Mouse (Mus musculus) gastrocnemius, postnatal 14 days (tissue): ENCODE data around the gene Myh2. TPM values are rescaled to one million over a fixed set of nuclear protein-coding genes. Genes with fewer than 3 reads are reported as not detected.

Source experiments
- DNase-seq: peaks from one replicate; pipeline ENCODE4 v3.0.0; 2021; ENCODE audit warnings: mixed read lengths
- intact Hi-C: fragments of 180-260 bp; cut with DNase I; formaldehyde crosslinking; loops from one replicate; pipeline ENCODE4 v1.15.1; 2025; ENCODE audit warnings: low total_unique reads
- long read RNA-seq, 2 experiments: library from polyadenylated mRNA; stranded (forward); transcript quantifications; one replicate each; pipeline ENCODE4 v2.0.0; 2021
- total RNA-seq, 2 experiments: library from RNA; stranded (reverse); gene quantifications; 2 replicates each; pipeline ENCODE4 v1.2.3; 2021

The Myh2 gene
- total RNA-seq, result 1,000 to 10,000 TPM; 1,817 to 1,833 TPM
- long read RNA-seq, experiment 1, full-length matches to known transcripts, result 282 of 826 reads
- long read RNA-seq, experiment 1, partial matches to known transcripts, result 524 of 826 reads
- long read RNA-seq, experiment 1, other reads (novel, unspliced or antisense), result 20 of 826 reads
- long read RNA-seq, experiment 2, full-length matches to known transcripts, result 828 of 1,697 reads
- long read RNA-seq, experiment 2, partial matches to known transcripts, result 819 of 1,697 reads
- long read RNA-seq, experiment 2, other reads (novel, unspliced or antisense), result 50 of 1,697 reads

GRCm38 (mm10) chr11:67170727-67171126 lies at the start of gene Myh2:
TSS of gene Myh2 (plus strand) at chr11:67171027.
- intact Hi-C loops, result no loop called here
- no peak for DNase-seq

GRCm38 (mm10) chr11:67124943-67125342 lies 45.9 kb upstream of the Myh2 start:
- no peak for DNase-seq
- intact Hi-C loops, result no loop called here

- intact Hi-C loops, result no loop called here
- DNase-seq, result peak; percentile 65
Measured at GRCm38 (mm10) chr11:67125361-67125760, 45.5 kb upstream of the Myh2 start.

- no peak for DNase-seq
- intact Hi-C loops, result no loop called here
Measured at GRCm38 (mm10) chr11:67133526-67133925, 37.3 kb upstream of the Myh2 start.

GRCm38 (mm10) chr11:67134654-67135053 lies 36.2 kb upstream of the Myh2 start:
- DNase-seq, result no peak
- intact Hi-C loops, result no loop called here

- intact Hi-C loops, result no loop called here
- no peak for DNase-seq
Measured at GRCm38 (mm10) chr11:67135532-67135931, 35.3 kb upstream of the Myh2 start.

GRCm38 (mm10) chr11:67139556-67139955 lies 31.3 kb upstream of the Myh2 start:
- intact Hi-C loops, result no loop called here
- DNase-seq, result peak; percentile 30

- intact Hi-C loops, result no loop called here
Measured at GRCm38 (mm10) chr11:67140175-67140574, 30.7 kb upstream of the Myh2 start.

GRCm38 (mm10) chr11:67141031-67141430 lies 29.8 kb upstream of the Myh2 start:
- peak; percentile 15 for DNase-seq

More at GRCm38 (mm10) chr11:67140175-67140574, 30.7 kb upstream of the Myh2 start:
- DNase-seq, result no peak

GRCm38 (mm10) chr11:67142047-67142446 lies 28.8 kb upstream of the Myh2 start:
- peak; percentile 28 for DNase-seq
- intact Hi-C loops, result no loop called here

More at GRCm38 (mm10) chr11:67141031-67141430, 29.8 kb upstream of the Myh2 start:
- intact Hi-C loops, result no loop called here

GRCm38 (mm10) chr11:67143065-67143464 lies 27.8 kb upstream of the Myh2 start:
- intact Hi-C loops, result no loop called here
- DNase-seq, result no peak

GRCm38 (mm10) chr11:67143863-67144498 lies 26.8 kb upstream of the Myh2 start:
- intact Hi-C loops, result no loop called here
- no peak for DNase-seq

- intact Hi-C loops, result no loop called here
- DNase-seq, result peak; percentile 62
Measured at GRCm38 (mm10) chr11:67144559-67145265, 26.1 kb upstream of the Myh2 start.

GRCm38 (mm10) chr11:67145482-67146408 lies 25.1 kb upstream of the Myh2 start:
- no peak for DNase-seq
- intact Hi-C loops, result no loop called here

- no peak for DNase-seq
- intact Hi-C loops, result no loop called here
Measured at GRCm38 (mm10) chr11:67146409-67147282, 24.2 kb upstream of the Myh2 start.

- no peak for DNase-seq
- intact Hi-C loops, result no loop called here
Measured at GRCm38 (mm10) chr11:67147283-67147921, 23.4 kb upstream of the Myh2 start.

GRCm38 (mm10) chr11:67148286-67149012 lies 22.4 kb upstream of the Myh2 start:
- intact Hi-C loops, result no loop called here
- DNase-seq, result no peak
